Mouse (Mus musculus) embryonic facial prominence, embryonic 15.5 days (tissue): ENCODE measurements around the gene Setd7. TPM values are rescaled to one million over a fixed set of nuclear protein-coding genes. Genes with fewer than 3 reads are reported as not detected.

Source experiments
- ATAC-seq: fragments of 200-750 bp; cut with Nextera tagmentation; 2 replicates; pipeline ENCODE4 v1.8.0; 2017; ENCODE audit warnings: low read depth, moderate TSS enrichment; ENCODE audit not compliant: insufficient number of reproducible peaks, low FRiP score, low TSS enrichment
- H3K27ac ChIP-seq: fragments of 300-500 bp; sonication (generic); replicated peaks from 2 replicates; pipeline ENCODE4 v1.5.1; 2015; ENCODE audit warnings: mild to moderate bottlenecking, inconsistent platforms
- H3K27me3 ChIP-seq: fragments of 300-500 bp; sonication (generic); 2 replicates; pipeline ENCODE4 v1.6.1; 2015; ENCODE audit warnings: inconsistent platforms
- H3K36me3 ChIP-seq: fragments of 300-500 bp; sonication (generic); 2 replicates; pipeline ENCODE4 v1.6.1; 2015; ENCODE audit warnings: mild to moderate bottlenecking, inconsistent platforms
- H3K4me1 ChIP-seq: fragments of 300-500 bp; sonication (generic); 2 replicates; pipeline ENCODE4 v1.6.1; 2015; ENCODE audit warnings: inconsistent platforms
- H3K4me2 ChIP-seq: fragments of 300-500 bp; sonication (generic); replicated peaks from 2 replicates; pipeline ENCODE4 v1.6.1; 2015; ENCODE audit warnings: mild to moderate bottlenecking, inconsistent platforms
- H3K4me3 ChIP-seq: fragments of 300-500 bp; sonication (generic); replicated peaks from 2 replicates; pipeline ENCODE4 v1.5.1; 2015; ENCODE audit warnings: mild to moderate bottlenecking, inconsistent platforms
- H3K9ac ChIP-seq: fragments of 300-500 bp; sonication (generic); 2 replicates; pipeline ENCODE4 v1.6.1; 2015; ENCODE audit warnings: inconsistent platforms
- H3K9me3 ChIP-seq: fragments of 300-500 bp; sonication (generic); replicated peaks from 2 replicates; pipeline ENCODE4 v1.6.1; 2016; ENCODE audit warnings: inconsistent platforms
- WGBS: fragments of 180-500 bp; shearing (Covaris S2); methylation state at CpG from one replicate; pipeline ENCODE4 v1.1.7; 2015; 5-methylcytosine and 5-hydroxymethylcytosine counted together
- polyA plus RNA-seq: library from polyadenylated mRNA; unstranded; fragments of >200 nt; fragmentation: Nextera tagmentation; extraction: Ambion mirVana; gene quantifications from 2 replicates; pipeline ENCODE4 v1.2.1, GENCODE M21; 2015

Setd7 gene
- polyA plus RNA-seq, 1 experiment from 2014 or later = 4.2 TPM

DNA sequence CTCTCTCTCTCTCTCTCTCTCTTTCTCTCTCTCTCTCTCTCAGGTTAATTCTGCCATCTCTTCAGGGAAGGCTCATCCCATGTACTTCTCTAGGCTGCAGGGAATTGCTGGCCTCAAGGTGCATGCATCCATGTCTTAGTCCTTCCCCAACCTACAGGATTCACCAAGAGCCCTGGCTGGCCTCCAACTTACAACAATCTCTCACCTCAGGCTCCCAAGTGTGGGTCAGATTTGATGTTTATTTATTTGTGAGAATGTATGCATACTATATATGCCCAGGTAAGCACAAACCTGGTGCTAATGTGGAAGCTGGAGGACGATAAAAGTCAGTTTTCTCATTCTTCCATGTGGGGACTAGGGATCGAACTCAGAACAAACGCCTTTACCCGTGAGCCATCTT, 5.8 kb downstream of the Setd7 start:
- H3K27ac ChIP-seq = no peak overlapping the region
- 80% methylated on average over 4 of the region's 4 CpGs for WGBS
- no peaks in the 10 kb centered on the region for H3K9me3 ChIP-seq
- ATAC-seq = no peak
- no peak overlapping the region for H3K4me3 ChIP-seq
- H3K4me2 ChIP-seq = no peak overlapping the region
- H3K36me3 ChIP-seq = 0 out of 2 replicates have a peak, but pooled peaks cover under 1% of the 10 kb centered on the region
- no peak overlapping the region for H3K9ac ChIP-seq
- H3K27me3 ChIP-seq = no peaks in the 10 kb centered on the region
- H3K4me1 ChIP-seq = peaks cover 32% of the 10 kb centered on the region

DNA sequence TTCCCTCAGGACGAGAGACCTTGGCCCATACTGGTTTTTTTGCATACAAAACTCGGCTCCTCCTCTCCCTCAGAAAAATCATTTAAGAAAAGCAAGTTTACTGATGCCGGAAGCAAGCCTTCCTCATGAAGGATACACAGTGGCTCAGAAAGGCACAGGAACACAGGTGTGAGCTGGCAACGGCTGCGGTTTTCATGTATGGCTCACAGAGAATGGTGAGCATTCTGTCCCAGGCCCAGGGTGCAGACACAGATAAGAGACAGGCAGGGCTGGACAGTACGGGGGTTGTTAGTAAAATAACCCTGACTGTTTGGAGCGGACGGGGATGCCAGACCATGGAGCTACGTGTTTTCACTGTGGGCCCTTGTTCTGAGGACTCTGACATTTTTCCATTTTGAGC, 6.6 kb downstream of the Setd7 start:
- WGBS = 76% methylated on average over 9 of the region's 9 CpGs
- no peak overlapping the region for H3K4me2 ChIP-seq

DNA sequence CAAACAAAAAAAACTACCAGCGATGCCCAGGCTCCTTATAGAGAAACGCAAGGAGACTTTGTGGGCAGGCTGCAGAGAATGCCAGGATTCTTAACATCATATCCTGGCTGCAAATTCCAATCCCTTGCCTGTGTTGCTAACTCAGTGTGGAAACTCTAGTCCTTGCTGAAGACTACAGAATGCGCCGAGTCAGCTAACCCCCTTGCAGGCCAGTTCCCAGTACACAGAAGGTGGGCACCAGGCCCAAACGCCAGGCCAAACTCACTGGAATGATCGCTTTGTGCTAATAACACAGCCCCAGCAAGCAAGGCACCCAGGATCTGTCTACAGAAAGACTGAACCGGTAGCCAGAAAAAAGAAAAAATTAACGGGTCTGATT, 7.2 kb downstream of the Setd7 start:
- H3K4me1 ChIP-seq = peaks cover 31% of the 10 kb centered on the region
- peak; percentile 65; the same call in 1 of the 2 replicates for ATAC-seq

More for the DNA sequence above, 6.6 kb downstream of the Setd7 start:
- no peaks in the 10 kb centered on the region for H3K9me3 ChIP-seq
- ATAC-seq = no peak
- H3K36me3 ChIP-seq = peaks cover 7% of the 10 kb centered on the region; the same call in 1 of the 2 replicates
- peak overlapping the region; percentile 59 for H3K27ac ChIP-seq
- no peaks in the 10 kb centered on the region for H3K27me3 ChIP-seq
- peaks cover 32% of the 10 kb centered on the region for H3K4me1 ChIP-seq
- H3K9ac ChIP-seq = no peak overlapping the region
- no peak overlapping the region for H3K4me3 ChIP-seq

DNA sequence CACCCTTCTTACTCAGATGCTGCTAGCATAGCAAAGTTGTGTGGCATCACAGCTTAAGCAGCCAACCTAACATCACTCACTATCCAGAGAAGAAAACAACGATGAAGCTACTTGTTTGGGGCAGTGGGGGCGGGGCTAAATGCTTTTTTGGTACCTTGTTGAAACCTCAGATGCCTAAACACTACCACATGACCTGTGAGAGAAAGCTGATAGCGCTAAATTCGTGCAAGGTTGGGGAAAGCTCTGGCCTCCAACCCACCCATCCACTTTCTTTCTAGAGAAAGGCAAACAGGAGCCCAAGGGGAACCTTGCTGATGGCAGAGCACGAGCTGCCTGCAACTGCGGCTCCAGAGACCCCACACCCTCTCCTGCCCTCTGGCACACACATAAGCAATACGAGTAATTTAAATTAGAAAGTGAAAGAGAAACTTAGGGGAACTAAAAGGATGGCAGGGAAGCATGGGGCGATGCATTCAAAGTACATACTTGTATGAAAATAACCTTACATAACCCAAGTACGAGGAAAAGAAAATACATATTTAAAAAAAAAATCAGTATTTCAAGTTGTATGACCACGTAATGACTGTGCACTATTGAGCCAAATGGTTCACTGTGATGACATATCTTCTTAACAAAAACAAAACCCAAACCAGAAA, 7.7 kb downstream of the Setd7 start:
- peaks cover 10% of the 10 kb centered on the region; the same call in 1 of the 2 replicates for H3K36me3 ChIP-seq
- peak overlapping the region; percentile 81 for H3K27ac ChIP-seq
- H3K9ac ChIP-seq = no peak overlapping the region
- H3K4me3 ChIP-seq = peak overlapping the region; percentile 17
- H3K9me3 ChIP-seq = no peaks in the 10 kb centered on the region
- no peaks in the 10 kb centered on the region for H3K27me3 ChIP-seq
- WGBS = 25% methylated on average over 10 of the region's 10 CpGs
- peaks cover 26% of the 10 kb centered on the region for H3K4me1 ChIP-seq
- H3K4me2 ChIP-seq = peak overlapping the region; percentile 39
- ATAC-seq = no peak

More for the DNA sequence above, 7.2 kb downstream of the Setd7 start:
- H3K27me3 ChIP-seq = no peaks in the 10 kb centered on the region
- no peak overlapping the region for H3K9ac ChIP-seq
- H3K4me2 ChIP-seq = peak overlapping the region; percentile 39
- no peak overlapping the region for H3K4me3 ChIP-seq
- H3K27ac ChIP-seq = peak overlapping the region; percentile 81
- H3K36me3 ChIP-seq = peaks cover 10% of the 10 kb centered on the region; the same call in 1 of the 2 replicates
- no peaks in the 10 kb centered on the region for H3K9me3 ChIP-seq
- WGBS = 42% methylated on average over 8 of the region's 8 CpGs

DNA sequence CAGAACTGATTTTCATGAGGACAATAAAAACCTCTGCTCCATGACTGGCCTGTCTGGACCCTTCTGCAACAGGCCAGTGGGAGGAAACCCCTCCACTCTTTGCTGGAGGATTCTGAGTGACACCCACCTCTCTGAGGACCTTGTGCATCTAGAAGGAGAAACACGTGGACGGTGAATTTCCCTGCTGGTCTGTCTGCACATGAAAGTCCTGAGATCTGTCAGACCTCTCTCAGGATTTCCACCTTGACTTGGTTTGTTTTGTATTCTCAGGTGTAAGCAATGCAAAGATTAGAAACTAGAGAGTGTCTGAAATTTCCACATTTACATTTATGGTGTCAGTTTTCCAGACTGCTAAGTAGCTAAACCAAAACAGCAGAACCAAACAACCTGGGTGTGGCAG, 8.5 kb downstream of the Setd7 start:
- peaks cover 10% of the 10 kb centered on the region; the same call in 1 of the 2 replicates for H3K36me3 ChIP-seq
- no peak overlapping the region for H3K9ac ChIP-seq
- no peak overlapping the region for H3K4me3 ChIP-seq
- H3K27ac ChIP-seq = 0 out of 2 replicates have a peak overlapping the region, but pooled peaks have one; percentile 81
- peaks cover 25% of the 10 kb centered on the region for H3K4me1 ChIP-seq
- H3K27me3 ChIP-seq = no peaks in the 10 kb centered on the region
- 82% methylated on average over 2 of the region's 2 CpGs for WGBS
- no peak for ATAC-seq
- H3K4me2 ChIP-seq = no peak overlapping the region
- H3K9me3 ChIP-seq = no peaks in the 10 kb centered on the region

DNA sequence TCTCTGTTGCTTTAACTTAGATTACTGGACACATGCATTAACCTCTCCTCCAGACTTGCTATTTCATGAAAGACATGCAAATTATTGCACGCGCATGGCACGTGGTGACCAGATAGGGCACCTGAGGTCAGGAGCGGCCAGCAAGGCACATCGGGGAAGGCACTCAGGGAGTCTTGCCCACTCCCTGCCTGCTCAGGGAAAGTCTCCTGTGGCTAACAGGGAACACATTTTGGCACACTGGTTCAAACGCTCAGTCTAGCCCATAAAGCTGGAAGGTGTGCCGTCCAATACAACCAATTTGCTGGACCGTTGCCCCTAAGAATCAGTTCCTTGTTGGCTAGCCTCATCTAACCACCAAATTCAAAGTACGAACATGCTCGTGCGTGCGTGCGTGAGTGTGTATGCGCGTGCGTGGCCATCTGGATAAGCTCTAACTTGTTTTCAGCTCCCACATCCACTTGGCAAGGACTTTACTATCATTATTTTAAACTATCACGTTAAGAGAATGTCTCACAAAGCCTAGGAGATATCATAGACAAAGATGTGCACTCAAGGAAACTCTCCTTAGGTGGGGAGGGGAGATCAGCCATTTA, 11.6 kb downstream of the Setd7 start:
- no peaks in the 10 kb centered on the region for H3K27me3 ChIP-seq
- H3K9me3 ChIP-seq = no peaks in the 10 kb centered on the region
- H3K36me3 ChIP-seq = peaks cover 14% of the 10 kb centered on the region; the same call in 1 of the 2 replicates
- peaks cover 15% of the 10 kb centered on the region for H3K4me1 ChIP-seq
- 76% methylated on average over 17 of the region's 17 CpGs for WGBS
- no peak overlapping the region for H3K4me3 ChIP-seq
- H3K9ac ChIP-seq = no peak overlapping the region
- H3K27ac ChIP-seq = no peak overlapping the region
- no peak for ATAC-seq
- no peak overlapping the region for H3K4me2 ChIP-seq

DNA sequence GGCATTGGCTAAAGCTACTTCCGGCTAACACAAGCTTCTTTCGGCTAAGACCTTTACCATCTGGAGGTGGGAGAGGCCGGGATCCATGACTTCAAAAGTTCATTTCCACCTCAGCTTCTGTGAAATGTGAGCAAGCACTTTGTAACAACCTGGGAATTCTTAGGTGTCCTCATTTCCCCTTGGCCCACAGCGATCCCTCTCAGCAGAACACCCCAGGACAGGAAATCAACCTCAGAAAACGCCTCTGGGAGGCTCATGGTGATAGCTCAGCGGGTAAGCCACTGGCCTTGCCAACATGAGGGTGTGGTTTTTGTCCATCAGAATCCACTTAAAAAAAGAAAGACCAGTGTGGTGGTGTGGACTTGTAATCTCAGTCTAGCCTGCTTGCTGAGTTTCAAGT, 13.1 kb downstream of the Setd7 start:
- no peaks in the 10 kb centered on the region for H3K27me3 ChIP-seq
- 73% methylated on average over 6 of the region's 6 CpGs for WGBS
- no peak overlapping the region for H3K4me2 ChIP-seq
- H3K4me1 ChIP-seq = peaks cover 2% of the 10 kb centered on the region
- ATAC-seq = no peak
- H3K9ac ChIP-seq = no peak overlapping the region
- peaks cover 14% of the 10 kb centered on the region for H3K36me3 ChIP-seq
- H3K4me3 ChIP-seq = no peak overlapping the region
- no peaks in the 10 kb centered on the region for H3K9me3 ChIP-seq
- H3K27ac ChIP-seq = no peak overlapping the region

DNA sequence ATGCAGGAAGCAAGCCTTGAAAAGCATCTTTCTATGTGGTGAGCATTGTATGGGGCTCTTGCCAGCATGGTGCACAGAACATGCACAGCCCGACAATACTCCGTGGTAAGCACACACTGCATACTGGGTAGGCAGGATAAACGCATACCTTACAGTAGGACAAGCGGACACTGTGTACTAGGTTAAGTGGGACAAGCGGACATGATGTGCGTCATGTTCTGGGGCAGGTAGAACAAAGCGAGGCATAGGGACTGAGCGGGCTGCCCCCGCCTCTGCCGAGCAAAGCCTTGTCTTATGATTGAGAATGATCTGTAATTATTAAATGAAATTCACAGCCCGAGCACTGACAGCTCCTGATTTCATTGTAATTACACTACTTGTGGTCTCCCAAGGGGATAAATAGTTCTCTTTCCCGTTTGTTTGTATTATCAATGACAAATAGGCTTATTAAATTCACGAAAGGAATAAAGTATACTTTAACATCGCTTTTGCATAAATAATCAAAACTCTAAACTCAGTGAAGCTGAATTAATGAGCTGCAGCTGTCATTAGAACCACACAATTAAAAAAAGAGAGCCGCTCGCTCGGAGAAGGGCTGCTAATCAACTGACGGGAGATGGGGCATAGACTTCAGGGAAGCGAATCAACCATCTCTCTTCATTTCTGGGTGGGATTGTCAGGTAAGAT, 16.1 kb downstream of the Setd7 start:
- Histone ChIP-seq H3K36me3 (peaks cover 37% of the 10 kb centered on the region), H3K4me3 (no peak overlapping the region), H3K27me3 (no peaks in the 10 kb centered on the region)

DNA sequence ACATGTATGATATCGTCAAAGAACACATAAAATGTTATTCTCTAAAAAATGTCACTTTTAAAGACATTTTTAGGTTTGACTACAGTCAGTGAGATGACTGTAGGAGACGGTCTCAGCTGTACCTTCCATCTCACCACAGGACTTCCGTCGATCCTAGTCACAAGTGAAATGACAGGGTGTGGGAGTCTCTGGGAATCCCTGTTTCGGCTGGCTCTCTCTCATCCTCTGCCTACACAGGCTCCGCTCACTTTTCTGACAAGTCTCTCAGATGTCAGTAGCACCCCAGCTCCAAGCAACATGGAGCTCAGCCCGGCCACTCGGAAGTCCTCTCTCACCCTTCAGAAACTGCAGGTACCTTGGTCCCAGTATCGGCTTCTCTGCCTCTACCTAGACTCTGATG, 20.0 kb downstream of the Setd7 start:
- no peak overlapping the region for H3K4me3 ChIP-seq
- no peaks in the 10 kb centered on the region for H3K27me3 ChIP-seq
- no peaks in the 10 kb centered on the region for H3K4me1 ChIP-seq
- H3K27ac ChIP-seq = no peak overlapping the region
- ATAC-seq = no peak
- peaks cover 50% of the 10 kb centered on the region for H3K36me3 ChIP-seq
- WGBS = 92% methylated on average over 9 of the region's 9 CpGs
- H3K9me3 ChIP-seq = no peaks in the 10 kb centered on the region
- H3K9ac ChIP-seq = no peak overlapping the region
- H3K4me2 ChIP-seq = no peak overlapping the region

More for the DNA sequence above, 16.1 kb downstream of the Setd7 start:
- H3K4me1 ChIP-seq = no peaks in the 10 kb centered on the region
- H3K9ac ChIP-seq = no peak overlapping the region
- no peak overlapping the region for H3K4me2 ChIP-seq
- no peak overlapping the region for H3K27ac ChIP-seq
- WGBS = 82% methylated on average over 19 of the region's 19 CpGs
- no peak for ATAC-seq
- H3K9me3 ChIP-seq = no peaks in the 10 kb centered on the region

DNA sequence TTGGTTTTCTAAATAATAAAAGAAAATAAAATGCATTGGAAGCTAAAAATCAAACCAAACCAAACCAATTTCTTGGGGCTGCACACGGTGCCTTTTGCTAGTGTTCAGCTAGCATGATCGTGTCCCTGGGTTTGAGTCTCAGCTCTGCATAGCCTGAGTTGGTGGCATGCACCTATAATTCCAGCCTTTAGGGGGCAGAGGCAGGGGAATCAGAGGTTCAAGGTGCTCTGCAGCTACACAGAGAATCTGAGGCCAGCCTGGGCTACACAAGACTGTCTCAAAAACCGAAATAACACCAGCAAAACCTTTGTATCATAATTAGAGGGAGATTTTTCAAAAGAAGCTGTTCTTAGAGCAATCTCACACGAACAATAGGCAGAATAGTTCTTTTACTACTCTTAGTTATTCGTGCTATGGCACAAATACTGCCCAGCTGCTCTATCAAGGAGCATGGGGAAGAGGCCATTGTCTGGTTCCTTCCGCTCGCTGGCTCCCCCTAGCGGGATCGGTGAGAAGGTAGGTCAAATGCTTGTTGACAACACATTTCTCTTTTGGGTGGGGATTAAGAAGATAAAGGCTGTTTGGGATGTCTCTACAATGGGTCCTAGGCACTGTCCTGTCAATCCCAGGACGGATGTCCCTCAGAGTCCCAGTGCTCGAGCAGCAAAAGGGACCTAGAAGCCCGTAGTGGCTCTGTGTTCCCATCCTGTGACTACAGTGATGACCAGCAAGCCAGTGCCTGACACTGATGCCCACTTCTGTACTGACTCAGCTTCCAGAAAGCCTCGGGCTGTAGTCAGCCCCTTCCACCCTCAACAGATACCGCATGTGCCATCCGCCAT, 20.9 kb downstream of the Setd7 start:
- 59% methylated on average over 15 of the region's 15 CpGs for WGBS
- H3K36me3 ChIP-seq = peaks cover 56% of the 10 kb centered on the region
- H3K4me3 ChIP-seq = no peak overlapping the region
- H3K9ac ChIP-seq = no peak overlapping the region
- H3K27me3 ChIP-seq = no peaks in the 10 kb centered on the region
- no peaks in the 10 kb centered on the region for H3K9me3 ChIP-seq
- no peak overlapping the region for H3K4me2 ChIP-seq
- H3K4me1 ChIP-seq = no peaks in the 10 kb centered on the region
- no peak overlapping the region for H3K27ac ChIP-seq
- no peak for ATAC-seq

DNA sequence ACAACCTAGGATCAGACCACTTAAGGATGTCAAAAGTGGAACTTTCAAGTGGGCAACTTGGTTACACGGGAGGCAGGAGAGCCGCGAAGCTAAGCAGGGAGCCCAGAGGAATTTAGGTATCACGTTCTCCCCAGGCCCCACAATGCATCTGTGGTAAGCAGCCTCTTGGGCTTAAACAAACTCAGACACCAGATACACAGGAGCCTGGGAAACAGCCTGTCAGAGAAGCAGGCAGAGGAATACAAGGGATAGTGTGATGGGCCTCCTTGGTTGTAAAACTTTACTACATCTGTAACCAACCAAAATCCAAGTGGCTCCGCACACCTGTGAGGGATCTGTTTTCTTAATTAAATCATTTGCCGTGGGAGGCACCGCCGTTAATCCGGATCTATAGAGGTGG, 26.7 kb downstream of the Setd7 start:
- Histone ChIP-seq H3K36me3 (peaks cover 72% of the 10 kb centered on the region), H3K4me1 (0 out of 2 replicates have a peak, but pooled peaks cover 3% of the 10 kb centered on the region), H3K4me3 (no peak overlapping the region), H3K27ac (no peak overlapping the region), H3K27me3 (no peaks in the 10 kb centered on the region), H3K9ac (no peak overlapping the region), H3K9me3 (no peaks in the 10 kb centered on the region), H3K4me2 (no peak overlapping the region)
- ATAC-seq = no peak
- WGBS = 71% methylated on average over 9 of the region's 9 CpGs
